Mouse (Mus musculus) C2C12 (cell line): Measurements from ENCODE around the gene Hectd4. TPM values are rescaled to one million over a fixed set of nuclear protein-coding genes. Genes with fewer than 3 reads are reported as not detected.
"Not testable (repeated sequence)": the region's sequence is repeated elsewhere in the genome, so short reads cannot be mapped to it uniquely, and the experiment has no call there.

Experiments used
- H3K27me3 ChIP-seq: one replicate; pipeline ENCODE4 v1.6.1; 2011; ENCODE audit not compliant: control insufficient read depth, insufficient read depth, insufficient read length
- H3K36me3 ChIP-seq: one replicate; pipeline ENCODE4 v1.6.1; 2011; ENCODE audit not compliant: control insufficient read depth, insufficient read depth
- H3K4me3 ChIP-seq: one replicate; pipeline ENCODE4 v1.5.1; 2011; ENCODE audit warnings: mild to moderate bottlenecking, control low read depth; ENCODE audit not compliant: poor library complexity, insufficient read depth, severe bottlenecking
- H3K79me2 ChIP-seq: one replicate; pipeline ENCODE4 v1.6.1; 2011; ENCODE audit not compliant: control insufficient read depth, insufficient read depth
- H3K79me3 ChIP-seq: one replicate; pipeline ENCODE4 v1.6.1; 2011; ENCODE audit warnings: low read depth, control low read depth
- H3ac ChIP-seq: one replicate; pipeline ENCODE3; 2011; ENCODE audit warnings: low read depth; ENCODE audit not compliant: control insufficient read depth, insufficient read length
- CEBPB ChIP-seq: IDR thresholded peaks from one replicate; pipeline ENCODE4 v1.6.1; 2011; ENCODE audit warnings: low read depth, mild to moderate bottlenecking, control low read depth, moderate library complexity
- CTCF ChIP-seq: IDR thresholded peaks from one replicate; pipeline ENCODE4 v1.5.1; 2011; ENCODE audit not compliant: control insufficient read depth, insufficient read depth, insufficient read length
- FOSL1 ChIP-seq: IDR thresholded peaks from one replicate; pipeline ENCODE4 v1.8.0; 2011; ENCODE audit warnings: mild to moderate bottlenecking, low read length; ENCODE audit not compliant: poor library complexity, insufficient read depth, severe bottlenecking
- MAX ChIP-seq: IDR thresholded peaks from one replicate; pipeline ENCODE4 v1.6.1; 2011; ENCODE audit warnings: mild to moderate bottlenecking, control low read depth
- MYOD1 ChIP-seq: IDR thresholded peaks from one replicate; pipeline ENCODE4 v1.6.1; 2011; ENCODE audit warnings: low read depth; ENCODE audit not compliant: control insufficient read depth, insufficient read length
- MYOG ChIP-seq: IDR thresholded peaks from one replicate; pipeline ENCODE4 v1.6.1; 2011; ENCODE audit not compliant: control insufficient read depth, insufficient read length; ENCODE audit errors: extremely low read depth
- USF1 ChIP-seq: IDR thresholded peaks from one replicate; pipeline ENCODE4 v1.6.1; 2011; ENCODE audit warnings: low read depth, mild to moderate bottlenecking, control low read depth, moderate library complexity
- polyA plus RNA-seq: library from polyadenylated mRNA; unstranded; fragments of >200 nt; fragmentation: generic; extraction: Trizol; gene quantifications from one replicate; pipeline ENCODE4 v1.2.1, GENCODE M21; 2012; ENCODE audit warnings: missing spikeins

The Hectd4 gene
- polyA plus RNA-seq, 1 experiment, result 5.4 TPM

- no peaks in the 10 kb centered on the region for H3K27me3 ChIP-seq
- peaks cover 36% of the 10 kb centered on the region for H3K36me3 ChIP-seq
- no peaks in the 10 kb centered on the region for H3K79me2 ChIP-seq
- H3ac ChIP-seq, result no peak overlapping the region
- H3K79me3 ChIP-seq, result no peaks in the 10 kb centered on the region
- TF ChIP-seq MYOG (no peak), USF1 (no peak), FOSL1 (no peak)
- H3K4me3 ChIP-seq, result no peak overlapping the region
Measured at GRCm38 (mm10) chr5:121307620-121308019, 87.6 kb downstream of the Hectd4 start.

- H3K4me3 ChIP-seq, result no peak overlapping the region
- H3K79me2 ChIP-seq, result no peaks in the 10 kb centered on the region
- no peaks in the 10 kb centered on the region for H3K27me3 ChIP-seq
- TF ChIP-seq MYOD1, result no peak
- no peak for TF ChIP-seq USF1
- no peak for TF ChIP-seq MAX
- TF ChIP-seq CTCF, result no peak
- no peak for TF ChIP-seq CEBPB
- TF ChIP-seq FOSL1, result no peak
- TF ChIP-seq MYOG, result no peak
- H3ac ChIP-seq, result no peak overlapping the region
- H3K36me3 ChIP-seq, result peaks cover 42% of the 10 kb centered on the region
- H3K79me3 ChIP-seq, result no peaks in the 10 kb centered on the region
Measured at GRCm38 (mm10) chr5:121311576-121311975, 91.6 kb downstream of the Hectd4 start.

GRCm38 (mm10) chr5:121313764-121314474, 93.9 kb downstream of the Hectd4 start:
- TF ChIP-seq MAX (no peak), MYOG (no peak), FOSL1 (no peak), MYOD1 (no peak), CTCF (no peak), CEBPB (no peak)
- Histone ChIP-seq H3K27me3 (no peaks in the 10 kb centered on the region), H3K79me2 (no peaks in the 10 kb centered on the region), H3K4me3 (no peak overlapping the region), H3K36me3 (peaks cover 39% of the 10 kb centered on the region), H3K79me3 (no peaks in the 10 kb centered on the region), H3ac (no peak overlapping the region)

GRCm38 (mm10) chr5:121326079-121326805, 106.2 kb downstream of the Hectd4 start:
- Histone ChIP-seq H3K36me3 (peaks cover 32% of the 10 kb centered on the region), H3ac (no peak overlapping the region), H3K27me3 (no peaks in the 10 kb centered on the region), H3K79me3 (no peaks in the 10 kb centered on the region), H3K4me3 (no peak overlapping the region), H3K79me2 (no peaks in the 10 kb centered on the region)
- TF ChIP-seq USF1 (no peak), MAX (no peak), MYOD1 (no peak), MYOG (no peak), CEBPB (no peak), FOSL1 (no peak), CTCF (no peak)

GRCm38 (mm10) chr5:121329333-121330058, 109.5 kb downstream of the Hectd4 start:
- Histone ChIP-seq H3K79me2 (no peaks in the 10 kb centered on the region), H3K27me3 (no peaks in the 10 kb centered on the region), H3ac (peak overlapping the region; percentile 0), H3K36me3 (peaks cover 30% of the 10 kb centered on the region), H3K79me3 (no peaks in the 10 kb centered on the region), H3K4me3 (peak overlapping the region; percentile 23)
- TF ChIP-seq MYOD1, result no peak
- no peak for TF ChIP-seq USF1
- TF ChIP-seq CEBPB, result no peak
- no peak for TF ChIP-seq MYOG
- TF ChIP-seq FOSL1, result no peak

GRCm38 (mm10) chr5:121330154-121330816, 110.3 kb downstream of the Hectd4 start:
- not testable (repeated sequence) for H3K79me3 ChIP-seq, H3K79me2 ChIP-seq, H3ac ChIP-seq, H3K27me3 ChIP-seq
- H3K36me3 ChIP-seq, result peaks cover 30% of the 10 kb centered on the region
- peak overlapping the region; percentile 23 for H3K4me3 ChIP-seq
